Mouse (Mus musculus): Measurements from ENCODE around the gene Trmt11. TPM values are rescaled to one million over a fixed set of nuclear protein-coding genes. Genes with fewer than 3 reads are reported as not detected.
"Not testable (repeated sequence)": the region's sequence is repeated elsewhere in the genome, so short reads cannot be mapped to it uniquely, and the experiment has no call there.

The Trmt11 gene
- polyA plus RNA-seq, 1 experiment from 2014 or later: 23.9 TPM

GRCm38 (mm10) chr10:30549974-30550373, 50.6 kb downstream of the Trmt11 start:
- H3K4me1 ChIP-seq (replicated peaks): no peaks in the 10 kb centered on the region
- no peaks in the 10 kb centered on the region for H3K27me3 ChIP-seq
- no peak overlapping the region for H3K27ac ChIP-seq
- no peaks in the 10 kb centered on the region for H3K9me3 ChIP-seq
- peaks cover 32% of the 10 kb centered on the region for H3K36me3 ChIP-seq
- no peak for ATAC-seq (ENCODE audit: low FRiP score)
- H3K4me2 ChIP-seq: no peak overlapping the region
- 93% methylated on average over 3 of the region's 3 CpGs for WGBS
- no peak overlapping the region for H3K4me3 ChIP-seq
- H3K9ac ChIP-seq: no peak overlapping the region

- Histone ChIP-seq H3K27me3 (no peaks in the 10 kb centered on the region), H3K9me3 (no peaks in the 10 kb centered on the region), H3K4me2 (no peak overlapping the region), H3K4me1 (replicated peaks) (0 out of 2 replicates have a peak, but pooled peaks cover 3% of the 10 kb centered on the region), H3K4me3 (no peak overlapping the region), H3K9ac (no peak overlapping the region), H3K27ac (no peak overlapping the region), H3K36me3 (peaks cover 34% of the 10 kb centered on the region)
- ATAC-seq (ENCODE audit: low FRiP score): no peak
- 85% methylated on average over 5 of the region's 5 CpGs for WGBS
These were observed 62.1 kb downstream of the Trmt11 start for GRCm38 (mm10) chr10:30538538-30538815.

GRCm38 (mm10) chr10:30537734-30538537, 62.6 kb downstream of the Trmt11 start:
- H3K27ac ChIP-seq: no peak overlapping the region
- peak; percentile 80 for ATAC-seq (ENCODE audit: low FRiP score)

GRCm38 (mm10) chr10:30535930-30536329, 64.6 kb downstream of the Trmt11 start:
- H3K27ac ChIP-seq; H3K4me1 ChIP-seq (replicated peaks); H3K4me3 ChIP-seq; H3K27me3 ChIP-seq; H3K9me3 ChIP-seq; ATAC-seq (ENCODE audit: low FRiP score); H3K4me2 ChIP-seq; H3K9ac ChIP-seq: not testable (repeated sequence)
- H3K36me3 ChIP-seq: peaks cover 31% of the 10 kb centered on the region
- 98% methylated on average over 7 of the region's 7 CpGs for WGBS

More at GRCm38 (mm10) chr10:30537734-30538537, 62.6 kb downstream of the Trmt11 start:
- no peaks in the 10 kb centered on the region for H3K9me3 ChIP-seq
- H3K36me3 ChIP-seq: peaks cover 38% of the 10 kb centered on the region
- no peaks in the 10 kb centered on the region for H3K27me3 ChIP-seq
- no peak overlapping the region for H3K4me2 ChIP-seq
- no peak overlapping the region for H3K9ac ChIP-seq
- WGBS: 76% methylated on average over 10 of the region's 10 CpGs
- H3K4me1 ChIP-seq (replicated peaks): 0 out of 2 replicates have a peak, but pooled peaks cover 3% of the 10 kb centered on the region
- no peak overlapping the region for H3K4me3 ChIP-seq

- H3K9me3 ChIP-seq: no peaks in the 10 kb centered on the region
- no peak for ATAC-seq (ENCODE audit: low FRiP score)
- H3K27ac ChIP-seq: no peak overlapping the region
- 89% methylated on average over 1 of the region's 1 CpGs for WGBS
- H3K27me3 ChIP-seq: no peaks in the 10 kb centered on the region
- H3K4me1 ChIP-seq (replicated peaks): no peaks in the 10 kb centered on the region
- no peak overlapping the region for H3K4me3 ChIP-seq
- H3K36me3 ChIP-seq: peaks cover 6% of the 10 kb centered on the region; the same call in 1 of the 2 replicates
- no peak overlapping the region for H3K9ac ChIP-seq
- H3K4me2 ChIP-seq: no peak overlapping the region
These were observed 73.4 kb downstream of the Trmt11 start for GRCm38 (mm10) chr10:30527122-30527521.

GRCm38 (mm10) chr10:30521727-30522126, 78.8 kb downstream of the Trmt11 start:
- Histone ChIP-seq H3K4me3 (no peak overlapping the region), H3K36me3 (no peaks in the 10 kb centered on the region), H3K9me3 (no peaks in the 10 kb centered on the region), H3K9ac (no peak overlapping the region), H3K27ac (no peak overlapping the region), H3K4me2 (no peak overlapping the region), H3K4me1 (replicated peaks) (no peaks in the 10 kb centered on the region), H3K27me3 (no peaks in the 10 kb centered on the region)
- ATAC-seq (ENCODE audit: low FRiP score): no peak

GRCm38 (mm10) chr10:30519143-30519542, 81.4 kb downstream of the Trmt11 start:
- Histone ChIP-seq H3K4me1 (replicated peaks) (no peaks in the 10 kb centered on the region), H3K36me3 (no peaks in the 10 kb centered on the region), H3K9me3 (no peaks in the 10 kb centered on the region), H3K27me3 (no peaks in the 10 kb centered on the region), H3K27ac (no peak overlapping the region), H3K4me3 (no peak overlapping the region), H3K4me2 (no peak overlapping the region), H3K9ac (no peak overlapping the region)
- ATAC-seq (ENCODE audit: low FRiP score): no peak
- 96% methylated on average over 5 of the region's 5 CpGs for WGBS

- Histone ChIP-seq H3K36me3 (no peaks in the 10 kb centered on the region), H3K27me3 (no peaks in the 10 kb centered on the region), H3K4me2 (no peak overlapping the region), H3K4me1 (replicated peaks) (no peaks in the 10 kb centered on the region), H3K9ac (no peak overlapping the region), H3K4me3 (no peak overlapping the region), H3K9me3 (no peaks in the 10 kb centered on the region), H3K27ac (no peak overlapping the region)
- no peak for ATAC-seq (ENCODE audit: low FRiP score)
- WGBS: 74% methylated on average over 2 of the region's 2 CpGs
These were observed 83.3 kb downstream of the Trmt11 start for GRCm38 (mm10) chr10:30517224-30517623.

DNA sequence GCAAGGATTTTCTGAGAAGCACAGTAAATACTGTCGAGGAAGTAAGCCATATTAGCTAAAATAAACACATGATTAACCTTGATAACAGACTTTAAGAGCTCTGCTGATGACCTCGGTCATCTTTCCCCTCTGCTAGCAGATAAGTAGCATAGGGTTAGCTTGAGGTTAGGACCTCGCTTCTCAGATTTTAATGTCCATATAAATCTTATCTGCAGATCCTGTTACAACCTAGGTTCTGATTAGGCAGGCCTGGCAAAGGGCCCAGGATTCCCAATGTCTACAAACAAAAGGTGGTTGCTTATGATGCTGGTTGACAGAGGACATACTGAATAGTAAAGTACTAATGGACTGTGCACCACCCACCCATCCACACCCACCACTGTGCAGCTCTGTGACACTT, 83.8 kb downstream of the Trmt11 start:
- ATAC-seq (ENCODE audit: low FRiP score): no peak
- Histone ChIP-seq H3K9me3 (no peaks in the 10 kb centered on the region), H3K4me2 (no peak overlapping the region), H3K27me3 (no peaks in the 10 kb centered on the region), H3K9ac (no peak overlapping the region), H3K4me1 (replicated peaks) (no peaks in the 10 kb centered on the region), H3K36me3 (no peaks in the 10 kb centered on the region), H3K27ac (no peak overlapping the region), H3K4me3 (no peak overlapping the region)
- 84% methylated on average over 3 of the region's 3 CpGs for WGBS

DNA sequence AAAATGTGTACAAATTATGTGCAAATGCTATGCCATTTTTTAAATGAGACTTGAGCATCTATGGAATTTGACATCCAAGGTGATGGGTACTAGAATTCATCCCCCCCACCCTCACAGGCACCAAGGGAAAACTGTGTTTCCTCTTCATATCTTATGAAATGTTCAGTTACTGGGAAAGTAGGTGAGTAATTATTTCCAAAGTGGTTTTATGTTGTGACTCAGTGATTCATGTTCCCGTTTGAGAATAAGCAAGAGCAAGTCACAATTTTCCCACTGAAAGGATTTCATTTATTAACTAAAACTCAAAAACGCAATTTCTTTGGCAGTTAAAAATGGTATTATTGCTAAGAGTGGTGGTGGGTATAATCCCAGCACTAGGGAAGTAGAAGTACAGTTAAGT, 95.8 kb downstream of the Trmt11 start:
- ATAC-seq (ENCODE audit: low FRiP score): no peak
- no peaks in the 10 kb centered on the region for H3K9me3 ChIP-seq
- WGBS: 98% methylated on average over 2 of the region's 2 CpGs
- no peak overlapping the region for H3K4me3 ChIP-seq
- H3K27me3 ChIP-seq: no peaks in the 10 kb centered on the region
- H3K4me1 ChIP-seq (replicated peaks): no peaks in the 10 kb centered on the region
- no peak overlapping the region for H3K27ac ChIP-seq
- H3K36me3 ChIP-seq: no peaks in the 10 kb centered on the region
- no peak overlapping the region for H3K4me2 ChIP-seq
- H3K9ac ChIP-seq: no peak overlapping the region

DNA sequence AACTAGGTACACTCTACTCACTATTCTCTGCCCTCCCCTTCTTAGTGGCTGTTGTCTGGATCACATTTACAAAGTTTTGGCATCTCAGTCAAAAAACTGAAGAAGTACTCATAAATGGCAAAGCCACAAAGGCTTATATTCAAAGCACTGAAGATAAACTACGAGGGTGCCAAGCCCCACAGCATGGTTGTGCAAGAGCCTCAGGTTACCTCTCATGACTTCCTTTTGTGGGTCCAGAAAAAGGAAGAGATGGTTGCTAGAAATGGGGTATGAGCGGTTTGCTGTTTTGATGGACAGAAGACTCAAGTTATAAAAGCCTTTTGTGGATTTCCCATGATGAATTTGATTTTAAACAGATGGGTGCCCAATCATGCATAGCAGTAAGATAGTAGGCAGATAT, 97.4 kb downstream of the Trmt11 start:
- no peak overlapping the region for H3K4me2 ChIP-seq
- H3K4me1 ChIP-seq (replicated peaks): no peaks in the 10 kb centered on the region
- 85% methylated on average over 2 of the region's 2 CpGs for WGBS
- H3K36me3 ChIP-seq: no peaks in the 10 kb centered on the region
- H3K9ac ChIP-seq: no peak overlapping the region
- no peak overlapping the region for H3K27ac ChIP-seq
- H3K4me3 ChIP-seq: no peak overlapping the region
- H3K9me3 ChIP-seq: no peaks in the 10 kb centered on the region
- no peaks in the 10 kb centered on the region for H3K27me3 ChIP-seq
- no peak for ATAC-seq (ENCODE audit: low FRiP score)

- no peaks in the 10 kb centered on the region for H3K9me3 ChIP-seq
- no peak overlapping the region for H3K4me3 ChIP-seq
- no peaks in the 10 kb centered on the region for H3K36me3 ChIP-seq
- no peaks in the 10 kb centered on the region for H3K4me1 ChIP-seq (replicated peaks)
- ATAC-seq (ENCODE audit: low FRiP score): no peak
- H3K27ac ChIP-seq: no peak overlapping the region
- H3K27me3 ChIP-seq: no peaks in the 10 kb centered on the region
- H3K9ac ChIP-seq: no peak overlapping the region
- H3K4me2 ChIP-seq: no peak overlapping the region
- WGBS: 80% methylated on average over 1 of the region's 1 CpGs
These were observed 97.8 kb downstream of the Trmt11 start for GRCm38 (mm10) chr10:30502718-30503117.

GRCm38 (mm10) chr10:30498223-30498622, 102.3 kb downstream of the Trmt11 start:
- not testable (repeated sequence) for H3K9me3 ChIP-seq; H3K27ac ChIP-seq; H3K4me2 ChIP-seq; ATAC-seq (ENCODE audit: low FRiP score); H3K4me3 ChIP-seq; H3K27me3 ChIP-seq; H3K36me3 ChIP-seq; H3K9ac ChIP-seq; H3K4me1 ChIP-seq (replicated peaks)
- WGBS: 84% methylated on average over 19 of the region's 19 CpGs

Measured in hindbrain, embryonic 13.5 days (tissue).